Mouse (Mus musculus): ENCODE measurements around the gene Nrn1. TPM values are rescaled to one million over a fixed set of nuclear protein-coding genes. Genes with fewer than 3 reads are reported as not detected.

Gene Nrn1
- polyA plus RNA-seq, 1 experiment = 151 TPM

GRCm38 (mm10) chr13:36733989-36734690 is 791 bp downstream of the Nrn1 start:
- Histone ChIP-seq H3K4me3 (replicated peaks; ENCODE audit: insufficient read depth, low read depth, low read length) (peak overlapping the region; percentile 67), H3K27ac (ENCODE audit: insufficient read depth, low read length) (peak overlapping the region; percentile 99), H3K4me1 (ENCODE audit: control insufficient read depth, insufficient read depth, low read length) (peaks cover 9% of the 10 kb centered on the region), H3K27me3 (ENCODE audit: control insufficient read depth, insufficient read depth, low read length) (no peaks in the 10 kb centered on the region)
- peak; percentile 72 to 81 for DNase-seq
- WGBS = under 1% methylated on average over 26 of the region's 26 CpGs
- TF ChIP-seq POLR2A (IDR thresholded peaks at IDR 0.05; ENCODE audit: borderline replicate concordance, insufficient read depth, low read length) = peak; percentile 64; the same call in 1 of the 2 replicates
- no peak for TF ChIP-seq CTCF (IDR thresholded peaks at IDR 0.05; ENCODE audit: borderline replicate concordance, insufficient read depth, low read depth, low read length)

DNA sequence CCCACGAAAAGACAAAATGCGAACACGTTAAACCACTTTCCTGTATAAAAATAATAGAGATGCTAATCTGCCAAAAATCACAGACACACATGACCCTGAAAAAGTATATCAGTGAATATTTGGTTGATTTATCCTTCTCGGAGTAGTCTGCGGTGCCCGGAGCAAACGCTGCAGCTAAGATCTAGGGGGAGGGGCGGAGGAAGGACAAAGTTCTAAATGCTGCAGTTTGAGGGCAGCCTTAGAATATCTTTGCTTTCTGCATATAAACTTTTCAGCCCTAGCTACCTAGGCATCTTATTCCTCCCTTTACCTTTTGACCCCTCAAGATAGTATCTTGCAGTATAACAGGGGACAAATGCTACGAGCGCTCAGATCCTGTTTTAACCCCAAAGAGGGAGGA is 1.4 kb downstream of the Nrn1 start:
- peak in 1 of 2 experiments; percentile 49 for DNase-seq
- Histone ChIP-seq H3K4me1 (ENCODE audit: control insufficient read depth, insufficient read depth, low read length) (peaks cover 11% of the 10 kb centered on the region), H3K27me3 (ENCODE audit: control insufficient read depth, insufficient read depth, low read length) (no peaks in the 10 kb centered on the region), H3K27ac (ENCODE audit: insufficient read depth, low read length) (peak overlapping the region; percentile 76; the same call in 1 of the 2 replicates), H3K4me3 (replicated peaks; ENCODE audit: insufficient read depth, low read depth, low read length) (peak overlapping the region; percentile 67)
- TF ChIP-seq CTCF (IDR thresholded peaks at IDR 0.05; ENCODE audit: borderline replicate concordance, insufficient read depth, low read depth, low read length) (no peak), POLR2A (IDR thresholded peaks at IDR 0.05; ENCODE audit: borderline replicate concordance, insufficient read depth, low read length) (no peak)
- 2% methylated on average over 10 of the region's 10 CpGs for WGBS

GRCm38 (mm10) chr13:36732891-36733490 is 1.9 kb downstream of the Nrn1 start:
- no peak for TF ChIP-seq CTCF (IDR thresholded peaks at IDR 0.05; ENCODE audit: borderline replicate concordance, insufficient read depth, low read depth, low read length)
- no peak for TF ChIP-seq POLR2A (IDR thresholded peaks at IDR 0.05; ENCODE audit: borderline replicate concordance, insufficient read depth, low read length)
- 4% methylated on average over 6 of the region's 6 CpGs for WGBS

DNA sequence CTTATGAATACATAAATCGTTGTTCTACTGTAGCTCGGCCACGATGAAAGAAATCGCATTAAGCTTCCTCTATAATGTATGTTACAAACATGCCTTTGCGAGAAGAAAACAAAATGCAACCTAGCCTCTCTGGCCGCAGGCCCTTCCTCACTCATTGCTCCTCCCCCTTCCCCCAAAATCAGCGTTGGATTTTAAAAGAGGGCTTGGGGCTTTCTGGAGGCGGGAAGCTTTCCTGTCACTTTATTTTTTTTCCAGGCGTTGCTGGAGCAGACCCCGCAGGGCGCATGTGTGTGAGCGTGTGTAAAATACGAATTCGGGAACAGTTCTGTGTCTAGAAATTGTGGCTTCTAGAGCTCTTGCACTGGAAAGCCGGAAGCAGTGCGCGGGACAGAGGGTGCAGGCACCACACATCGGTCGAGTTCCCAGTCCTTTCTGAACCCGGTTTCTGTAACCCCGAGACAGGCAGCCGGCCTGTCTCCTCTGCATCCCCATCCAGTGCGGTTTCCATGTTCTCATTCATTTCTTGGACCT is 2.9 kb downstream of the Nrn1 start:
- WGBS = 1% methylated on average over 23 of the region's 23 CpGs
- H3K4me3 ChIP-seq (replicated peaks; ENCODE audit: insufficient read depth, low read depth, low read length) = peak overlapping the region; percentile 65
- H3K4me1 ChIP-seq (ENCODE audit: control insufficient read depth, insufficient read depth, low read length) = peaks cover 10% of the 10 kb centered on the region
- DNase-seq = peak; percentile 54 to 64
- H3K27me3 ChIP-seq (ENCODE audit: control insufficient read depth, insufficient read depth, low read length) = no peaks in the 10 kb centered on the region
- H3K27ac ChIP-seq (ENCODE audit: insufficient read depth, low read length) = peak overlapping the region; percentile 4
- no peak for TF ChIP-seq POLR2A (IDR thresholded peaks at IDR 0.05; ENCODE audit: borderline replicate concordance, insufficient read depth, low read length)
- no peak for TF ChIP-seq CTCF (IDR thresholded peaks at IDR 0.05; ENCODE audit: borderline replicate concordance, insufficient read depth, low read depth, low read length)

More at GRCm38 (mm10) chr13:36732891-36733490, 1.9 kb downstream of the Nrn1 start:
- DNase-seq = peak in 1 of 2 experiments; percentile 22
- Histone ChIP-seq H3K27me3 (ENCODE audit: control insufficient read depth, insufficient read depth, low read length) (no peaks in the 10 kb centered on the region), H3K4me1 (ENCODE audit: control insufficient read depth, insufficient read depth, low read length) (peaks cover 11% of the 10 kb centered on the region), H3K27ac (ENCODE audit: insufficient read depth, low read length) (no peak overlapping the region; the same call in 1 of the 2 replicates), H3K4me3 (replicated peaks; ENCODE audit: insufficient read depth, low read depth, low read length) (peak overlapping the region; percentile 67)

GRCm38 (mm10) chr13:36731016-36731930 is 3.7 kb downstream of the Nrn1 start:
- 2% methylated on average over 34 of the region's 34 CpGs for WGBS
- peak; percentile 79 to 81 for DNase-seq

GRCm38 (mm10) chr13:36730341-36730761 is 4.6 kb downstream of the Nrn1 start:
- no peak for TF ChIP-seq CTCF (IDR thresholded peaks at IDR 0.05; ENCODE audit: borderline replicate concordance, insufficient read depth, low read depth, low read length)
- TF ChIP-seq POLR2A (IDR thresholded peaks at IDR 0.05; ENCODE audit: borderline replicate concordance, insufficient read depth, low read length) = no peak
- Histone ChIP-seq H3K27me3 (ENCODE audit: control insufficient read depth, insufficient read depth, low read length) (no peaks in the 10 kb centered on the region), H3K4me1 (ENCODE audit: control insufficient read depth, insufficient read depth, low read length) (peaks cover 11% of the 10 kb centered on the region), H3K27ac (ENCODE audit: insufficient read depth, low read length) (peak overlapping the region; percentile 96), H3K4me3 (replicated peaks; ENCODE audit: insufficient read depth, low read depth, low read length) (peak overlapping the region; percentile 65)
- 3% methylated on average over 14 of the region's 14 CpGs for WGBS
- DNase-seq = peak; percentile 37 to 43

More at GRCm38 (mm10) chr13:36731016-36731930, 3.7 kb downstream of the Nrn1 start:
- TF ChIP-seq CTCF (IDR thresholded peaks at IDR 0.05; ENCODE audit: borderline replicate concordance, insufficient read depth, low read depth, low read length) (no peak), POLR2A (IDR thresholded peaks at IDR 0.05; ENCODE audit: borderline replicate concordance, insufficient read depth, low read length) (peak; percentile 56; the same call in 1 of the 2 replicates)
- H3K27ac ChIP-seq (ENCODE audit: insufficient read depth, low read length) = peak overlapping the region; percentile 85
- H3K4me3 ChIP-seq (replicated peaks; ENCODE audit: insufficient read depth, low read depth, low read length) = peak overlapping the region; percentile 65
- H3K27me3 ChIP-seq (ENCODE audit: control insufficient read depth, insufficient read depth, low read length) = no peaks in the 10 kb centered on the region
- H3K4me1 ChIP-seq (ENCODE audit: control insufficient read depth, insufficient read depth, low read length) = peaks cover 7% of the 10 kb centered on the region
